Mouse (Mus musculus) thymus, adult 2 months (tissue): Measurements from ENCODE around the gene Cebpe.

Experiments
- CTCF ChIP-seq: fragments of 200-500 bp; IDR thresholded peaks from 2 replicates; pipeline ENCODE4 v1.5.1; 2012; ENCODE audit warnings: mild to moderate bottlenecking, control low read depth, low read length, moderate library complexity, borderline replicate concordance; ENCODE audit not compliant: control insufficient read depth, poor library complexity, insufficient read depth; ENCODE audit errors: extremely low read depth
- POLR2A ChIP-seq: fragments of 200-500 bp; IDR thresholded peaks from 2 replicates; pipeline ENCODE4 v1.6.1; 2012; ENCODE audit warnings: mild to moderate bottlenecking, low read length, control low read depth, moderate library complexity; ENCODE audit not compliant: control insufficient read depth, poor library complexity, insufficient read depth; ENCODE audit errors: extremely low read depth

DNA sequence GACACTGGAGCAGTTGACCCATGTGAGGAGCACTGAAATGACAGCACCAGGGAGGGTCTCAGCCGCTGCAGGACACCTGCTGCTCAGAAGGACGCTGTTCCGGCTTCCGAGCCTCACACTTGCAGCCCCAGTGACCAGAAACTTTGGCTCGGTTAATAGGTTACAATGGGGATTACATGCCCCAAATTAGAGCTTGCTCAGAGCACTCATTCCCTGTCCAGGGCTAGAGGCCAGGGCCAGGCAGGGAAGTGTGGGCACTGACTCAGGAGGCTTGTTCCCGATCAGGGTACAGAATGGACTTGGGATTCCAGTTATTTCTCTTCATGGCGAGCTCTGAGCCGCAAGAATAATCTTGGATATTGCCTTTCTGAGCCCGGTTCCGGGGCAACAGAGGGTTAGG, 25.7 kb upstream of the Cebpe start:
- no peak for TF ChIP-seq POLR2A
- no peak for TF ChIP-seq CTCF
